Mouse (Mus musculus) thymus, adult 2 months (tissue): Measurements from ENCODE around the gene Pkn1. TPM values are rescaled to one million over a fixed set of nuclear protein-coding genes. Genes with fewer than 3 reads are reported as not detected.

Experiments
- DNase-seq: peaks from one replicate; pipeline ENCODE4 v3.0.0; 2021
- H3K27ac ChIP-seq: fragments of 200-500 bp; 2 replicates; pipeline ENCODE4 v1.5.1; 2012; ENCODE audit warnings: low read length, control low read depth; ENCODE audit not compliant: control insufficient read depth, insufficient read depth
- H3K27me3 ChIP-seq: fragments of 200-500 bp; 2 replicates; pipeline ENCODE4 v1.6.1; 2012; ENCODE audit warnings: mild to moderate bottlenecking, low read length, moderate library complexity, mixed read lengths; ENCODE audit not compliant: control insufficient read depth, insufficient read depth
- H3K36me3 ChIP-seq: fragments of 200-500 bp; 2 replicates; pipeline ENCODE4 v1.6.1; 2012; ENCODE audit warnings: mild to moderate bottlenecking, low read length, moderate library complexity; ENCODE audit not compliant: control insufficient read depth, insufficient read depth
- H3K4me1 ChIP-seq: fragments of 200-500 bp; replicated peaks from 2 replicates; pipeline ENCODE4 v1.6.1; 2012; ENCODE audit warnings: low read length; ENCODE audit not compliant: control insufficient read depth, insufficient read depth
- H3K4me3 ChIP-seq: fragments of 200-500 bp; 2 replicates; pipeline ENCODE4 v1.5.1; 2012; ENCODE audit warnings: mild to moderate bottlenecking, low read length, control low read depth, moderate library complexity; ENCODE audit not compliant: control insufficient read depth, insufficient read depth
- CTCF ChIP-seq: fragments of 200-500 bp; IDR thresholded peaks from 2 replicates; pipeline ENCODE4 v1.5.1; 2012; ENCODE audit warnings: mild to moderate bottlenecking, control low read depth, low read length, moderate library complexity, borderline replicate concordance; ENCODE audit not compliant: control insufficient read depth, poor library complexity, insufficient read depth; ENCODE audit errors: extremely low read depth
- POLR2A ChIP-seq: fragments of 200-500 bp; IDR thresholded peaks from 2 replicates; pipeline ENCODE4 v1.6.1; 2012; ENCODE audit warnings: mild to moderate bottlenecking, low read length, control low read depth, moderate library complexity; ENCODE audit not compliant: control insufficient read depth, poor library complexity, insufficient read depth; ENCODE audit errors: extremely low read depth
- WGBS: fragments of 180-500 bp; shearing (Covaris S2); methylation state at CpG from one replicate; pipeline ENCODE4 v1.1.7; 2018; 5-methylcytosine and 5-hydroxymethylcytosine counted together
- polyA plus RNA-seq: library from polyadenylated mRNA; depleted of rRNA; stranded (reverse); fragments of >200 nt; gene quantifications from 2 replicates; pipeline ENCODE4 v1.2.3, GENCODE M21; 2012

Pkn1 gene
- polyA plus RNA-seq, 1 experiment = 324 TPM

DNA sequence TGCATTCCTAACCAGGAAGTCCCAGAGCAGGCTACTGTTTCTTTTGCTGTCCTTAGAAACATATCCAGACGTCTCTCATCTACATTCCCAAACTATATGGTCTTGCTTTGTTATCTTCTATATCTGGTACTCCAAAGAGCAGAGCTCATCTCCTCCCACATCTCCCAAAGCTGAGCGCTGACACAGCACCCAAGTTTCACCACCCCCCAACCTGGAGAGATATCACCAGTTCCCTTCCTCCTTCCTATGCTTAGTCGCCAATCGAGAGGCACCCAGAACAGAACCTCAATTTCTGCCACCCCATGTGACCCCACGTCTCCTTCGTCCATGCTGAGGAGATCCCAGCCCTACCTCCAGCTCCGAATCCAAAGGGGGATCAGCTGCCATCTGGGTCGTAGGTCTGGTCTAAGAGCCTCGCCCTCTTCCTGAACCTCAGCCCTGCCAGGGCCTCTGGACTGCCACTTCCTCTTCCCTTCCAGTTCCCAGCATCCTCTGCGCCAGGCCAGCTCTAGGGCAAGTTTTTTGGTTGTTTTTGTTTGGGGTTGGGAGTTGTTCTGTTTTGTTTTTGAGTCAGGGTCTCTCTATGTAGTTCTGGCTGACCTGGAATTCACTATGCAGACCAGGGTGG lies 5.3 kb downstream of the Pkn1 start:
- TF ChIP-seq POLR2A (no peak), CTCF (0 out of 2 replicates have a peak, but pooled peaks have one; percentile 22)
- Histone ChIP-seq H3K4me3 (peak overlapping the region; percentile 27), H3K27ac (0 out of 2 replicates have a peak overlapping the region, but pooled peaks have one; percentile 25), H3K27me3 (no peaks in the 10 kb centered on the region), H3K36me3 (peaks cover 39% of the 10 kb centered on the region), H3K4me1 (peaks cover 44% of the 10 kb centered on the region)
- DNase-seq = peak; percentile 58
- 38% methylated on average over 10 of the region's 10 CpGs for WGBS

GRCm38 (mm10) chr8:83689264-83689663 lies 9.7 kb downstream of the Pkn1 start:
- peaks cover 10% of the 10 kb centered on the region for H3K4me1 ChIP-seq
- no peak overlapping the region for H3K4me3 ChIP-seq
- no peak for TF ChIP-seq CTCF
- no peak for TF ChIP-seq POLR2A
- peaks cover 62% of the 10 kb centered on the region for H3K36me3 ChIP-seq
- DNase-seq = no peak
- H3K27ac ChIP-seq = no peak overlapping the region
- WGBS = 96% methylated on average over 6 of the region's 6 CpGs
- no peaks in the 10 kb centered on the region for H3K27me3 ChIP-seq

DNA sequence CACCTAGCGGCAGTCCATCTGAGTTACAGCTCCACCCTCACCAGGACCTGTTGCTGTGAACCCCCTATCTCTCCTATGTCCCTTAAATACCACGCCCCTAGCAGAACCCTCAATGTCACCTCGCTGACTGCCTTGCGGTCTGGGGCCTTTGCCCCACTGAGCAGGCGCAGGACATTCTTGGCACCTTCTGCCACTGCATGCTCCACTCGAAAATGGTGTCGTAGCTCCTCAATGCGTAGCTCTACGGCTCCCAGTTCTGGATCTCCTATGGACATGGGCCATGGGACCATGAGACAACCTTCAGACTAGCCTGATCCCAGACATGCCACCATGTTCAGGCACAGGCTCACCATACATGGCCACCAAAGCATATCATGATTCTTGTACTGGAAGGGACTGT lies 14.5 kb downstream of the Pkn1 start:
- Histone ChIP-seq H3K4me3 (no peak overlapping the region), H3K27ac (no peak overlapping the region), H3K4me1 (0 out of 2 replicates have a peak, but pooled peaks cover 4% of the 10 kb centered on the region), H3K27me3 (no peaks in the 10 kb centered on the region), H3K36me3 (peaks cover 66% of the 10 kb centered on the region)
- TF ChIP-seq CTCF = no peak
- TF ChIP-seq POLR2A = no peak
- over 99% methylated on average over 9 of the region's 9 CpGs for WGBS
- no peak for DNase-seq

GRCm38 (mm10) chr8:83681099-83681498 lies 17.9 kb downstream of the Pkn1 start:
- peaks cover 80% of the 10 kb centered on the region for H3K36me3 ChIP-seq
- 0 out of 2 replicates have a peak, but pooled peaks cover 4% of the 10 kb centered on the region for H3K4me1 ChIP-seq
- H3K4me3 ChIP-seq = no peak overlapping the region
- DNase-seq = no peak
- TF ChIP-seq POLR2A (no peak), CTCF (no peak)
- H3K27me3 ChIP-seq = no peaks in the 10 kb centered on the region
- 94% methylated on average over 6 of the region's 6 CpGs for WGBS
- H3K27ac ChIP-seq = no peak overlapping the region

DNA sequence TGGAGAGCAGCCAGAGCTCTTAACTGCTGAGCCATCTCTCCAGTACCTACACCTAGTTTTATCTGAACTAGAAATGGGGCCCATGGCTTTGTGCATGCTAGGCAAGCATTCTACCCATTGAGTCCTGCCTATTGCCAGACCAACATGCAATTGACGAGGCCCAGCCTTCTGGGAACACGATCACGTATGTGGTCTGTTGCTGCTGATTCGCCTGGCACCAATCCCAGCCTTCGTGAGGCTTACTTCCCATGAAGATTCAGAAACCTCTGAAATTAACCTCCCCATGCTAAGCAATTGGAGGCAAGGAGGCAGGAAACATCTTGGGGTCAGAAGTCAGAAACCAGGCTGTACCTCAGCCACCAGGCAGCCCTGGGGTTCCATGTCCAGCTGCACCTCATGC lies 18.4 kb downstream of the Pkn1 start:
- 95% methylated on average over 5 of the region's 5 CpGs for WGBS
- Histone ChIP-seq H3K36me3 (peaks cover 75% of the 10 kb centered on the region), H3K4me1 (0 out of 2 replicates have a peak, but pooled peaks cover 4% of the 10 kb centered on the region), H3K27me3 (no peaks in the 10 kb centered on the region), H3K27ac (no peak overlapping the region), H3K4me3 (no peak overlapping the region)
- no peak for TF ChIP-seq POLR2A
- TF ChIP-seq CTCF = no peak
- DNase-seq = no peak

DNA sequence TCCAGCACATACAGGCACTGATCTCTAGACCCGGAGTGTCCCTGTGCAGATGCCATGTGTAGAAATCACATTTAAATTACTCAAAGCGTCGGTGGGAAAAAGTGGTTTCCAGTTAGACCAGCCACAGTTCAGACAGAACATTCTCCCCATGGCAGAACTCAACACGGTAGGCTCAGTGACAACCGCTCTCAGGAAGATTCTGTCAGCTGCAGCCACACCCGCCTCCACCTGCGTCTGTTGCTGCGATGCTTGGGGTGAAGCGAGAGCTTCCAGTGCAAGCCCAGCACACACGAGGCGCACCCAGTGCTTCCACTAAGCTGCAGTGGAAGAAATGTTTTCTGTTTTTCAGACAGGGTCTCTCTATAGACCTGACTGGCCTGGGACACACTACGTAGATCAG lies 19.1 kb downstream of the Pkn1 start:
- H3K4me3 ChIP-seq = no peak overlapping the region
- 0 out of 2 replicates have a peak, but pooled peaks cover 4% of the 10 kb centered on the region for H3K4me1 ChIP-seq
- 96% methylated on average over 12 of the region's 12 CpGs for WGBS
- no peak for TF ChIP-seq CTCF
- no peak for TF ChIP-seq POLR2A
- no peak for DNase-seq
- H3K36me3 ChIP-seq = peaks cover 69% of the 10 kb centered on the region
- H3K27ac ChIP-seq = no peak overlapping the region
- no peaks in the 10 kb centered on the region for H3K27me3 ChIP-seq
